Mouse (Mus musculus) midbrain, embryonic 14.5 days (tissue): Measurements from ENCODE around the gene Mpst. TPM values are rescaled to one million over a fixed set of nuclear protein-coding genes. Genes with fewer than 3 reads are reported as not detected.

ENCODE experiments used
- ATAC-seq: fragments of 200-750 bp; cut with Nextera tagmentation; 2 replicates; pipeline ENCODE4 v1.8.0; 2017; ENCODE audit warnings: moderate number of reproducible peaks, moderate library complexity; ENCODE audit not compliant: low FRiP score, low TSS enrichment
- DNase-seq: peaks from one replicate; pipeline ENCODE4 v3.0.0-alpha.2; 2015
- H3K27ac ChIP-seq: fragments of 300-500 bp; sonication (generic); replicated peaks from 2 replicates; pipeline ENCODE4 v1.5.1; 2014; ENCODE audit warnings: mild to moderate bottlenecking, low read depth, low read length, moderate library complexity
- H3K27me3 ChIP-seq: fragments of 300-500 bp; sonication (generic); 2 replicates; pipeline ENCODE4 v1.6.1; 2014; ENCODE audit warnings: low read length, control low read depth, mixed read lengths; ENCODE audit not compliant: control insufficient read depth, insufficient read depth
- H3K36me3 ChIP-seq: fragments of 300-500 bp; sonication (generic); 2 replicates; pipeline ENCODE4 v1.6.1; 2014; ENCODE audit warnings: low read length, control low read depth; ENCODE audit not compliant: control insufficient read depth, insufficient read depth
- H3K4me1 ChIP-seq: fragments of 300-500 bp; sonication (generic); 2 replicates; pipeline ENCODE4 v1.6.1; 2014; ENCODE audit warnings: mild to moderate bottlenecking, antibody characterized with exemption, low read length, control low read depth; ENCODE audit not compliant: control insufficient read depth, insufficient read depth
- H3K4me2 ChIP-seq: fragments of 300-500 bp; sonication (generic); 2 replicates; pipeline ENCODE4 v1.6.1; 2014; ENCODE audit warnings: mild to moderate bottlenecking, low read length, moderate library complexity
- H3K4me3 ChIP-seq: fragments of 300-500 bp; sonication (generic); replicated peaks from 2 replicates; pipeline ENCODE4 v1.5.1; 2014; ENCODE audit warnings: low read depth, low read length
- H3K9ac ChIP-seq: fragments of 300-500 bp; sonication (generic); replicated peaks from 2 replicates; pipeline ENCODE4 v1.6.1; 2014; ENCODE audit warnings: mild to moderate bottlenecking, low read length, moderate library complexity
- H3K9me3 ChIP-seq: fragments of 300-500 bp; sonication (generic); 2 replicates; pipeline ENCODE4 v1.6.1; 2016; ENCODE audit warnings: low read length, control low read depth, mixed read lengths; ENCODE audit not compliant: control insufficient read depth
- WGBS: fragments of 180-500 bp; shearing (Covaris S2); extraction: QIAGEN DNeasy Blood & Tissue Kit; methylation state at CpG from one replicate; pipeline ENCODE4 v1.1.7; 2014; 5-methylcytosine and 5-hydroxymethylcytosine counted together
- polyA plus RNA-seq: library from polyadenylated mRNA; unstranded; fragments of >200 nt; fragmentation: Nextera tagmentation; extraction: Ambion mirVana; gene quantifications from 2 replicates; pipeline ENCODE4 v1.2.1, GENCODE M21; 2014

Gene Mpst
- polyA plus RNA-seq, 1 experiment from 2014 or later: 4.7 TPM

- ATAC-seq (no peak), DNase-seq (no peak)
- H3K4me2 ChIP-seq: no peak within 1 kb of the TSS
- no peaks in the 10 kb centered on the region for H3K27me3 ChIP-seq
- no peak within 1 kb of the TSS for H3K27ac ChIP-seq
- 85% methylated on average over 8 of the region's 8 CpGs for WGBS
- H3K4me1 ChIP-seq: no peaks in the 10 kb centered on the region
- H3K36me3 ChIP-seq: no peaks in the 10 kb centered on the region
- H3K9ac ChIP-seq: no peak within 1 kb of the TSS
- H3K4me3 ChIP-seq: no peak within 1 kb of the TSS
- no peaks in the 10 kb centered on the region for H3K9me3 ChIP-seq
Measured at GRCm38 (mm10) chr15:78395478-78395962, 10.7 kb upstream of the Mpst start, which contains the start of gene Tex33. Gene Tex33, minus strand, starts transcription at chr15:78395912.

- no peak overlapping the region for H3K4me3 ChIP-seq
- H3K4me1 ChIP-seq: peaks cover 10% of the 10 kb centered on the region; the same call in 1 of the 2 replicates
- no peaks in the 10 kb centered on the region for H3K27me3 ChIP-seq
- 75% methylated on average over 6 of the region's 6 CpGs for WGBS
- no peaks in the 10 kb centered on the region for H3K36me3 ChIP-seq
- H3K27ac ChIP-seq: no peak overlapping the region
- DNase-seq (no peak), ATAC-seq (no peak)
- no peak overlapping the region for H3K4me2 ChIP-seq
- H3K9ac ChIP-seq: no peak overlapping the region
- H3K9me3 ChIP-seq: no peaks in the 10 kb centered on the region
Measured at GRCm38 (mm10) chr15:78401345-78401744, 4.9 kb upstream of the Mpst start.

- Histone ChIP-seq H3K4me2 (no peak overlapping the region), H3K4me1 (peaks cover 10% of the 10 kb centered on the region; the same call in 1 of the 2 replicates), H3K4me3 (no peak overlapping the region), H3K9ac (no peak overlapping the region), H3K36me3 (no peaks in the 10 kb centered on the region), H3K27me3 (no peaks in the 10 kb centered on the region), H3K9me3 (no peaks in the 10 kb centered on the region), H3K27ac (no peak overlapping the region)
- ATAC-seq (no peak), DNase-seq (peak; percentile 34)
- 68% methylated on average over 4 of the region's 4 CpGs for WGBS
Measured at GRCm38 (mm10) chr15:78401921-78402320, 4.3 kb upstream of the Mpst start.

GRCm38 (mm10) chr15:78402423-78402822, 3.8 kb upstream of the Mpst start:
- no peak overlapping the region for H3K27ac ChIP-seq
- H3K4me2 ChIP-seq: no peak overlapping the region
- no peak for DNase-seq
- peaks cover 10% of the 10 kb centered on the region; the same call in 1 of the 2 replicates for H3K4me1 ChIP-seq
- ATAC-seq: no peak
- no peaks in the 10 kb centered on the region for H3K9me3 ChIP-seq
- H3K36me3 ChIP-seq: no peaks in the 10 kb centered on the region
- H3K9ac ChIP-seq: no peak overlapping the region
- H3K27me3 ChIP-seq: no peaks in the 10 kb centered on the region
- no peak overlapping the region for H3K4me3 ChIP-seq
- WGBS: 81% methylated on average over 7 of the region's 7 CpGs

- peaks cover 10% of the 10 kb centered on the region; the same call in 1 of the 2 replicates for H3K4me1 ChIP-seq
- WGBS: 47% methylated on average over 3 of the region's 3 CpGs
- no peak for DNase-seq
Measured at GRCm38 (mm10) chr15:78403301-78403741, 2.9 kb upstream of the Mpst start.

DNA sequence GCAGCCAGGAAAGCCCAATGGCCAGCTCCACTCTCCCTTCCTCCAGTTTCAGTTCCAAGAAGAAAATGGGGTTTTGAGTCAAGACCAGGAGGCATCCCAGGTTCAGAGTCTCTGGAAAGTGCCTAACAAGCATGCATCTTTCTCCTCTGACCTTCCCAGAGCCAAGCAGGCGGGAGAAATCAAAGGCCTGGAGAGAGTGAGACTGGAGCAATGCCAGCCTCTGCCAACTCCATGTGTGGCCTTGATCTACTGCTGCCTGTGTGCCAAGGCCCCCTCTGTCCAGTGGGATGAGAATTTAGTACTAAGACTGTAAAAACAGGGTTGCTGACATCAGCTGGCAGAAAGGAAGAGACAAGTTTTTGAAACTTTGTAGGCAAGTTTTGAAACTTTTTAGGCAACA, 2.3 kb upstream of the Mpst start:
- Histone ChIP-seq H3K4me3 (no peak overlapping the region), H3K27me3 (peaks cover 8% of the 10 kb centered on the region), H3K4me1 (peaks cover 10% of the 10 kb centered on the region; the same call in 1 of the 2 replicates), H3K9me3 (no peaks in the 10 kb centered on the region), H3K4me2 (no peak overlapping the region), H3K9ac (no peak overlapping the region), H3K36me3 (no peaks in the 10 kb centered on the region), H3K27ac (no peak overlapping the region)
- DNase-seq (peak; percentile 61), ATAC-seq (no peak)
- 66% methylated on average over 1 of the region's 1 CpGs for WGBS

More at GRCm38 (mm10) chr15:78403301-78403741, 2.9 kb upstream of the Mpst start:
- Histone ChIP-seq H3K4me3 (no peak overlapping the region), H3K36me3 (no peaks in the 10 kb centered on the region), H3K9ac (no peak overlapping the region), H3K27ac (no peak overlapping the region), H3K9me3 (no peaks in the 10 kb centered on the region), H3K27me3 (0 out of 2 replicates have a peak, but pooled peaks cover 3% of the 10 kb centered on the region), H3K4me2 (no peak overlapping the region)
- no peak for ATAC-seq

GRCm38 (mm10) chr15:78405098-78405497, 1.1 kb upstream of the Mpst start:
- H3K4me1 ChIP-seq: peaks cover 15% of the 10 kb centered on the region; the same call in 1 of the 2 replicates
- ATAC-seq (no peak), DNase-seq (no peak)
- peak overlapping the region; percentile 75; the same call in 1 of the 2 replicates for H3K9ac ChIP-seq
- peaks cover 20% of the 10 kb centered on the region for H3K27me3 ChIP-seq
- H3K4me2 ChIP-seq: peak overlapping the region; percentile 96
- no peaks in the 10 kb centered on the region for H3K9me3 ChIP-seq
- peak overlapping the region; percentile 58 for H3K4me3 ChIP-seq
- 54% methylated on average over 11 of the region's 11 CpGs for WGBS
- no peak overlapping the region for H3K27ac ChIP-seq
- H3K36me3 ChIP-seq: no peaks in the 10 kb centered on the region

- peak within 1 kb of the TSS; percentile 75 for H3K9ac ChIP-seq
- peak; percentile 59 for ATAC-seq
- 1% methylated on average over 34 of the region's 34 CpGs for whole genome bisulfite sequencing
- no peaks in the 10 kb centered on the region for H3K9me3 ChIP-seq
- peaks cover 26% of the 10 kb centered on the region for H3K27me3 ChIP-seq
- H3K36me3 ChIP-seq: no peaks in the 10 kb centered on the region
- peak; percentile 84 for DNase-seq
- peak within 1 kb of the TSS; percentile 89 for H3K27ac ChIP-seq
- peak within 1 kb of the TSS; percentile 58 for H3K4me3 ChIP-seq
- peak within 1 kb of the TSS; percentile 96 for H3K4me2 ChIP-seq
- peaks cover 16% of the 10 kb centered on the region; the same call in 1 of the 2 replicates for H3K4me1 ChIP-seq
Measured at GRCm38 (mm10) chr15:78405517-78406211, 552 bp upstream of the Mpst start, which contains the start of gene Tst. Gene Tst, minus strand, starts transcription at chr15:78405907.
